Mouse (Mus musculus) c-Kit-negative CD71-positive TER-119-positive erythroid progenitor cells, embryonic 14.5 days (primary cell): ENCODE results near the gene Cblc.
"Not testable (repeated sequence)": the region's sequence is repeated elsewhere in the genome, so short reads cannot be mapped to it uniquely, and the experiment has no call there.

Source experiments
- DNase-seq: peaks from one replicate; pipeline ENCODE4 v3.0.0-alpha.2; 2013; ENCODE audit warnings: low read depth, low spot score

The Cblc gene

GRCm38 (mm10) chr7:19818875-19819274 is 22.3 kb upstream of the Cblc start:
- DNase-seq = no peak

- no peak for DNase-seq
Observed at GRCm38 (mm10) chr7:19818440-19818839, 21.8 kb upstream of the Cblc start.

GRCm38 (mm10) chr7:19817382-19818105 is 20.9 kb upstream of the Cblc start:
- DNase-seq = no peak

- DNase-seq = no peak
Observed at GRCm38 (mm10) chr7:19816224-19816771, 19.7 kb upstream of the Cblc start.

- no peak for DNase-seq
Observed at GRCm38 (mm10) chr7:19815296-19816223, 19.0 kb upstream of the Cblc start.

- DNase-seq = no peak
Observed at GRCm38 (mm10) chr7:19813579-19814122, 17.0 kb upstream of the Cblc start.

- no peak for DNase-seq
Observed at GRCm38 (mm10) chr7:19813161-19813560, 16.6 kb upstream of the Cblc start.

- DNase-seq = no peak
Observed at GRCm38 (mm10) chr7:19811114-19811513, 14.5 kb upstream of the Cblc start.

- no peak for DNase-seq
Observed at GRCm38 (mm10) chr7:19809369-19809768, 12.8 kb upstream of the Cblc start.

- no peak for DNase-seq
Observed at GRCm38 (mm10) chr7:19806356-19806969, 9.9 kb upstream of the Cblc start.

- no peak for DNase-seq
Observed at GRCm38 (mm10) chr7:19802995-19803394, 6.4 kb upstream of the Cblc start.

- no peak for DNase-seq
Observed at GRCm38 (mm10) chr7:19800764-19801163, 4.2 kb upstream of the Cblc start.

GRCm38 (mm10) chr7:19796254-19796653 is 355 bp downstream of the Cblc start:
- DNase-seq = no peak

GRCm38 (mm10) chr7:19795236-19795635 is 1.4 kb downstream of the Cblc start:
- no peak for DNase-seq

GRCm38 (mm10) chr7:19792701-19793630 is 3.6 kb downstream of the Cblc start:
- DNase-seq = no peak

- DNase-seq = not testable (repeated sequence)
Observed at GRCm38 (mm10) chr7:19791504-19791903, 5.1 kb downstream of the Cblc start.

GRCm38 (mm10) chr7:19789904-19790347 is 6.7 kb downstream of the Cblc start:
- peak; percentile 56 for DNase-seq

- no peak for DNase-seq
Observed at GRCm38 (mm10) chr7:19785874-19786458, 10.6 kb downstream of the Cblc start.

GRCm38 (mm10) chr7:19784764-19785535 is 11.7 kb downstream of the Cblc start:
- no peak for DNase-seq
